Mouse (Mus musculus): Measurements from ENCODE around the gene Cd101. TPM values are rescaled to one million over a fixed set of nuclear protein-coding genes. Genes with fewer than 3 reads are reported as not detected.

The Cd101 gene
- polyA plus RNA-seq, 1 experiment from 2014 or later: 0.12 TPM

GRCm38 (mm10) chr3:101015254-101015653 lies 14.1 kb downstream of the Cd101 start:
- Histone ChIP-seq H3K27ac (ENCODE audit: low read depth) (no peak overlapping the region), H3K4me2 (ENCODE audit: low read length) (no peak overlapping the region), H3K36me3 (ENCODE audit: control insufficient read depth, insufficient read depth, low read length) (no peaks in the 10 kb centered on the region), H3K4me3 (ENCODE audit: low read depth, low read length) (no peak overlapping the region), H3K27me3 (replicated peaks; ENCODE audit: control insufficient read depth, insufficient read depth, low read length) (no peaks in the 10 kb centered on the region), H3K4me1 (replicated peaks; ENCODE audit: control insufficient read depth, insufficient read depth, low read length) (peaks cover 5% of the 10 kb centered on the region), H3K9me3 (ENCODE audit: control insufficient read depth, low read length) (no peaks in the 10 kb centered on the region), H3K9ac (ENCODE audit: low read length) (no peak overlapping the region)
- ATAC-seq (replicated peaks; ENCODE audit: low FRiP score, low TSS enrichment, low read depth) (no peak), DNase-seq (ENCODE audit: low spot score) (no peak)
- WGBS: 32% methylated on average over 4 of the region's 4 CpGs

- Histone ChIP-seq H3K27ac (ENCODE audit: low read depth) (no peak overlapping the region), H3K27me3 (replicated peaks; ENCODE audit: control insufficient read depth, insufficient read depth, low read length) (no peaks in the 10 kb centered on the region), H3K9me3 (ENCODE audit: control insufficient read depth, low read length) (no peaks in the 10 kb centered on the region), H3K9ac (ENCODE audit: low read length) (no peak overlapping the region), H3K4me3 (ENCODE audit: low read depth, low read length) (no peak overlapping the region), H3K4me2 (ENCODE audit: low read length) (no peak overlapping the region), H3K36me3 (ENCODE audit: control insufficient read depth, insufficient read depth, low read length) (no peaks in the 10 kb centered on the region), H3K4me1 (replicated peaks; ENCODE audit: control insufficient read depth, insufficient read depth, low read length) (peaks cover 5% of the 10 kb centered on the region)
- 88% methylated on average over 3 of the region's 3 CpGs for WGBS
- ATAC-seq (replicated peaks; ENCODE audit: low FRiP score, low TSS enrichment, low read depth) (no peak), DNase-seq (ENCODE audit: low spot score) (no peak)
Observed at GRCm38 (mm10) chr3:101013536-101013935, 15.8 kb downstream of the Cd101 start.

GRCm38 (mm10) chr3:101013005-101013404 lies 16.4 kb downstream of the Cd101 start:
- DNase-seq (ENCODE audit: low spot score) (no peak), ATAC-seq (replicated peaks; ENCODE audit: low FRiP score, low TSS enrichment, low read depth) (no peak)
- Histone ChIP-seq H3K9ac (ENCODE audit: low read length) (no peak overlapping the region), H3K27me3 (replicated peaks; ENCODE audit: control insufficient read depth, insufficient read depth, low read length) (no peaks in the 10 kb centered on the region), H3K27ac (ENCODE audit: low read depth) (no peak overlapping the region), H3K4me1 (replicated peaks; ENCODE audit: control insufficient read depth, insufficient read depth, low read length) (peaks cover 5% of the 10 kb centered on the region), H3K36me3 (ENCODE audit: control insufficient read depth, insufficient read depth, low read length) (no peaks in the 10 kb centered on the region), H3K4me2 (ENCODE audit: low read length) (no peak overlapping the region), H3K9me3 (ENCODE audit: control insufficient read depth, low read length) (no peaks in the 10 kb centered on the region), H3K4me3 (ENCODE audit: low read depth, low read length) (no peak overlapping the region)
- WGBS: 92% methylated on average over 10 of the region's 10 CpGs

- Histone ChIP-seq H3K27ac (ENCODE audit: low read depth) (no peak overlapping the region), H3K27me3 (replicated peaks; ENCODE audit: control insufficient read depth, insufficient read depth, low read length) (no peaks in the 10 kb centered on the region), H3K4me2 (ENCODE audit: low read length) (no peak overlapping the region), H3K4me1 (replicated peaks; ENCODE audit: control insufficient read depth, insufficient read depth, low read length) (peaks cover 5% of the 10 kb centered on the region), H3K4me3 (ENCODE audit: low read depth, low read length) (no peak overlapping the region), H3K9me3 (ENCODE audit: control insufficient read depth, low read length) (no peaks in the 10 kb centered on the region), H3K9ac (ENCODE audit: low read length) (no peak overlapping the region), H3K36me3 (ENCODE audit: control insufficient read depth, insufficient read depth, low read length) (no peaks in the 10 kb centered on the region)
- no peak for ATAC-seq (replicated peaks; ENCODE audit: low FRiP score, low TSS enrichment, low read depth)
- DNase-seq (ENCODE audit: low spot score): no peak
- 88% methylated on average over 8 of the region's 8 CpGs for WGBS
Observed at GRCm38 (mm10) chr3:101012597-101012996, 16.8 kb downstream of the Cd101 start.

GRCm38 (mm10) chr3:101012131-101012571 lies 17.2 kb downstream of the Cd101 start:
- H3K4me2 ChIP-seq (ENCODE audit: low read length): no peak overlapping the region
- H3K9ac ChIP-seq (ENCODE audit: low read length): no peak overlapping the region
- no peaks in the 10 kb centered on the region for H3K27me3 ChIP-seq (replicated peaks; ENCODE audit: control insufficient read depth, insufficient read depth, low read length)
- H3K4me1 ChIP-seq (replicated peaks; ENCODE audit: control insufficient read depth, insufficient read depth, low read length): peaks cover 5% of the 10 kb centered on the region
- WGBS: 49% methylated on average over 10 of the region's 10 CpGs
- no peak overlapping the region for H3K4me3 ChIP-seq (ENCODE audit: low read depth, low read length)
- no peaks in the 10 kb centered on the region for H3K9me3 ChIP-seq (ENCODE audit: control insufficient read depth, low read length)
- DNase-seq (ENCODE audit: low spot score) (no peak), ATAC-seq (replicated peaks; ENCODE audit: low FRiP score, low TSS enrichment, low read depth) (no peak; the same call in 1 of the 2 replicates)
- no peaks in the 10 kb centered on the region for H3K36me3 ChIP-seq (ENCODE audit: control insufficient read depth, insufficient read depth, low read length)
- H3K27ac ChIP-seq (ENCODE audit: low read depth): no peak overlapping the region

- no peak overlapping the region for H3K27ac ChIP-seq (ENCODE audit: low read depth)
- no peaks in the 10 kb centered on the region for H3K9me3 ChIP-seq (ENCODE audit: control insufficient read depth, low read length)
- H3K9ac ChIP-seq (ENCODE audit: low read length): no peak overlapping the region
- no peak overlapping the region for H3K4me3 ChIP-seq (ENCODE audit: low read depth, low read length)
- H3K36me3 ChIP-seq (ENCODE audit: control insufficient read depth, insufficient read depth, low read length): no peaks in the 10 kb centered on the region
- no peak for ATAC-seq (replicated peaks; ENCODE audit: low FRiP score, low TSS enrichment, low read depth)
- no peaks in the 10 kb centered on the region for H3K27me3 ChIP-seq (replicated peaks; ENCODE audit: control insufficient read depth, insufficient read depth, low read length)
- DNase-seq (ENCODE audit: low spot score): no peak
- H3K4me2 ChIP-seq (ENCODE audit: low read length): no peak overlapping the region
- 59% methylated on average over 5 of the region's 5 CpGs for WGBS
- peaks cover 5% of the 10 kb centered on the region for H3K4me1 ChIP-seq (replicated peaks; ENCODE audit: control insufficient read depth, insufficient read depth, low read length)
Observed at GRCm38 (mm10) chr3:101011203-101011600, 18.2 kb downstream of the Cd101 start.

GRCm38 (mm10) chr3:101010589-101011202 lies 18.7 kb downstream of the Cd101 start:
- no peak for DNase-seq (ENCODE audit: low spot score)
- Histone ChIP-seq H3K9ac (ENCODE audit: low read length) (no peak overlapping the region), H3K36me3 (ENCODE audit: control insufficient read depth, insufficient read depth, low read length) (no peaks in the 10 kb centered on the region), H3K4me2 (ENCODE audit: low read length) (no peak overlapping the region), H3K4me1 (replicated peaks; ENCODE audit: control insufficient read depth, insufficient read depth, low read length) (peaks cover 5% of the 10 kb centered on the region), H3K27me3 (replicated peaks; ENCODE audit: control insufficient read depth, insufficient read depth, low read length) (no peaks in the 10 kb centered on the region), H3K4me3 (ENCODE audit: low read depth, low read length) (no peak overlapping the region), H3K27ac (ENCODE audit: low read depth) (no peak overlapping the region), H3K9me3 (ENCODE audit: control insufficient read depth, low read length) (no peaks in the 10 kb centered on the region)
- 83% methylated on average over 4 of the region's 4 CpGs for WGBS
- no peak for ATAC-seq (replicated peaks; ENCODE audit: low FRiP score, low TSS enrichment, low read depth)

- Histone ChIP-seq H3K9me3 (ENCODE audit: control insufficient read depth, low read length) (no peaks in the 10 kb centered on the region), H3K27ac (ENCODE audit: low read depth) (no peak overlapping the region), H3K4me2 (ENCODE audit: low read length) (no peak overlapping the region), H3K36me3 (ENCODE audit: control insufficient read depth, insufficient read depth, low read length) (no peaks in the 10 kb centered on the region), H3K27me3 (replicated peaks; ENCODE audit: control insufficient read depth, insufficient read depth, low read length) (no peaks in the 10 kb centered on the region), H3K4me3 (ENCODE audit: low read depth, low read length) (no peak overlapping the region), H3K9ac (ENCODE audit: low read length) (no peak overlapping the region), H3K4me1 (replicated peaks; ENCODE audit: control insufficient read depth, insufficient read depth, low read length) (peaks cover 2% of the 10 kb centered on the region; the same call in 1 of the 2 replicates)
- DNase-seq (ENCODE audit: low spot score) (no peak), ATAC-seq (replicated peaks; ENCODE audit: low FRiP score, low TSS enrichment, low read depth) (no peak)
- WGBS: 78% methylated on average over 5 of the region's 5 CpGs
Observed at GRCm38 (mm10) chr3:101007112-101007782, 22.1 kb downstream of the Cd101 start.

- no peak overlapping the region for H3K4me2 ChIP-seq (ENCODE audit: low read length)
- H3K27ac ChIP-seq (ENCODE audit: low read depth): no peak overlapping the region
- H3K4me1 ChIP-seq (replicated peaks; ENCODE audit: control insufficient read depth, insufficient read depth, low read length): no peaks in the 10 kb centered on the region
- ATAC-seq (replicated peaks; ENCODE audit: low FRiP score, low TSS enrichment, low read depth): no peak
- H3K4me3 ChIP-seq (ENCODE audit: low read depth, low read length): no peak overlapping the region
- no peaks in the 10 kb centered on the region for H3K36me3 ChIP-seq (ENCODE audit: control insufficient read depth, insufficient read depth, low read length)
- H3K27me3 ChIP-seq (replicated peaks; ENCODE audit: control insufficient read depth, insufficient read depth, low read length): no peaks in the 10 kb centered on the region
- 70% methylated on average over 6 of the region's 6 CpGs for WGBS
- no peaks in the 10 kb centered on the region for H3K9me3 ChIP-seq (ENCODE audit: control insufficient read depth, low read length)
- no peak for DNase-seq (ENCODE audit: low spot score)
- H3K9ac ChIP-seq (ENCODE audit: low read length): no peak overlapping the region
Observed at GRCm38 (mm10) chr3:101005392-101005791, 24.0 kb downstream of the Cd101 start.

Data from intestine, embryonic 14.5 days (tissue).